ENCODE assay signal across 18 mouse cellular contexts in genomic region chr11:113510969-113511625, GRCm38 (mm10).
DNase-seq lines count a peak whose midpoint lies in the region; ATAC-seq and TF ChIP-seq lines count a peak whose summit lies in the region.
"Had no signal": no experiment of that assay in that cellular context is flagged by ENCODE, and none has a peak within 500 bp of the region (broad histone marks: within the 10 kb centered on the region; RNA-seq: fewer than 3 reads in every experiment).

No protein-coding gene starts in this region.

- H3K4me1 ChIP-seq in forebrain, embryonic 10.5 days, result peaks cover 16% of the 10 kb centered on the region
- peaks cover 30% of the 10 kb centered on the region for H3K4me1 ChIP-seq in forebrain, embryonic 13.5 days
- H3K4me1 ChIP-seq in embryonic facial prominence, embryonic 10.5 days, result peaks cover 22% of the 10 kb centered on the region

- H3K36me3 ChIP-seq in forebrain, embryonic 10.5 days (replicated peaks), result no peaks in the 10 kb centered on the region
- H3K36me3 ChIP-seq in forebrain, embryonic 13.5 days (ENCODE audit: poor library complexity, severe bottlenecking), result no peaks in the 10 kb centered on the region
- no peaks in the 10 kb centered on the region for H3K36me3 ChIP-seq in embryonic facial prominence, embryonic 10.5 days (replicated peaks)
- H3K36me3 ChIP-seq: embryonic facial prominence, embryonic 12.5 days; neural tube, embryonic 13.5 days had no signal

- WGBS in forebrain, embryonic 10.5 days, result 92% methylated on average over 11 of the region's 11 CpGs
- WGBS in forebrain, embryonic 13.5 days, result 89% methylated on average over 11 of the region's 11 CpGs
- WGBS in embryonic facial prominence, embryonic 10.5 days, result 89% methylated on average over 11 of the region's 11 CpGs

- no peaks in the 10 kb centered on the region for H3K27me3 ChIP-seq in forebrain, embryonic 10.5 days (ENCODE audit: poor library complexity, severe bottlenecking)
- H3K27me3 ChIP-seq in forebrain, embryonic 13.5 days, result no peaks in the 10 kb centered on the region
- H3K27me3 ChIP-seq in embryonic facial prominence, embryonic 10.5 days (replicated peaks; ENCODE audit: low read depth, poor library complexity, severe bottlenecking), result no peaks in the 10 kb centered on the region
- H3K27me3 ChIP-seq: embryonic facial prominence, embryonic 12.5 days; neural tube, embryonic 13.5 days had no signal

- H3K9ac ChIP-seq in forebrain, embryonic 13.5 days, result no peak overlapping the region
- H3K9ac ChIP-seq: embryonic facial prominence, embryonic 12.5 days; neural tube, embryonic 13.5 days had no signal

- no peak for TF ChIP-seq CTCF in layer of hippocampus, adult 2 months (conservative IDR thresholded peaks at IDR 0.05)

- H3K4me3 ChIP-seq in forebrain, embryonic 10.5 days, result no peak overlapping the region
- H3K4me3 ChIP-seq in forebrain, embryonic 13.5 days, result no peak overlapping the region
- H3K4me3 ChIP-seq in layer of hippocampus, adult 2 months, result no peak overlapping the region
- no peak overlapping the region for H3K4me3 ChIP-seq in embryonic facial prominence, embryonic 10.5 days
- H3K4me3 ChIP-seq: embryonic facial prominence, embryonic 12.5 days; neural tube, embryonic 13.5 days had no signal

- ATAC-seq in forebrain, embryonic 13.5 days, result no peak
- ATAC-seq in megakaryocyte, adult 5-6 weeks (ENCODE audit: poor library complexity, severe bottlenecking), result peak; percentile 33
- ATAC-seq: forebrain, embryonic 16.5 days had no signal

- DNase-seq in forebrain, embryonic 10.5 days (ENCODE audit: extremely low spot score, low spot score), result no peak
- DNase-seq in layer of hippocampus, adult 2 months (ENCODE audit: low spot score in 2 of 2), result no peak
- no peak for DNase-seq in layer of hippocampus, adult 11-12 months (ENCODE audit: low spot score)
- DNase-seq in embryonic facial prominence, embryonic 10.5 days (ENCODE audit: low spot score), result no peak
- DNase-seq in Muller cell, postnatal 12 days (ENCODE audit: inconsistent ontology term), result no peak
- no peak for DNase-seq in cerebellum, postnatal 14 days
- DNase-seq: cerebellum, postnatal 25 days; gastrocnemius, postnatal 14 days; heart, postnatal 14 days; kidney, adult 18-20 months; lung, adult 18-20 months; retina, postnatal 1 day had no signal

- no peak overlapping the region for H3K4me2 ChIP-seq in forebrain, embryonic 13.5 days
- H3K4me2 ChIP-seq: embryonic facial prominence, embryonic 12.5 days; midbrain, embryonic 11.5 days; neural tube, embryonic 13.5 days had no signal

- no peaks in the 10 kb centered on the region for H3K9me3 ChIP-seq in forebrain, embryonic 10.5 days
- no peaks in the 10 kb centered on the region for H3K9me3 ChIP-seq in forebrain, embryonic 13.5 days (replicated peaks)
- H3K9me3 ChIP-seq in embryonic facial prominence, embryonic 10.5 days, result no peaks in the 10 kb centered on the region
- H3K9me3 ChIP-seq: embryonic facial prominence, embryonic 12.5 days; neural tube, embryonic 13.5 days had no signal

- peak overlapping the region; percentile 36 for H3K27ac ChIP-seq in forebrain, embryonic 10.5 days
- no peak overlapping the region for H3K27ac ChIP-seq in forebrain, embryonic 13.5 days
- peak overlapping the region; percentile 59; the same call in 1 of the 2 replicates for H3K27ac ChIP-seq in layer of hippocampus, adult 2 months
- 0 out of 2 replicates have a peak overlapping the region, but pooled peaks have one; percentile 51 for H3K27ac ChIP-seq in embryonic facial prominence, embryonic 10.5 days (replicated peaks)
- H3K27ac ChIP-seq: embryonic facial prominence, embryonic 12.5 days; neural tube, embryonic 13.5 days had no signal
